Mouse (Mus musculus) activated CD4-positive, CD25-positive, alpha-beta regulatory T cell, adult 4 months (primary cell): ENCODE measurements around the gene Mrps18c. TPM values are rescaled to one million over a fixed set of nuclear protein-coding genes. Genes with fewer than 3 reads are reported as not detected.

Experiments used
- ATAC-seq: one replicate; pipeline ENCODE4 v1.8.0; 2017
- polyA plus RNA-seq, 2 experiments: library from polyadenylated mRNA; unstranded; fragments of 100-300 nt; shearing (Covaris generic); gene quantifications; one replicate each; pipeline ENCODE4 v1.2.1; 2017

The Mrps18c gene
- 100 to 1,000 TPM; 160 to 189 TPM for polyA plus RNA-seq

DNA sequence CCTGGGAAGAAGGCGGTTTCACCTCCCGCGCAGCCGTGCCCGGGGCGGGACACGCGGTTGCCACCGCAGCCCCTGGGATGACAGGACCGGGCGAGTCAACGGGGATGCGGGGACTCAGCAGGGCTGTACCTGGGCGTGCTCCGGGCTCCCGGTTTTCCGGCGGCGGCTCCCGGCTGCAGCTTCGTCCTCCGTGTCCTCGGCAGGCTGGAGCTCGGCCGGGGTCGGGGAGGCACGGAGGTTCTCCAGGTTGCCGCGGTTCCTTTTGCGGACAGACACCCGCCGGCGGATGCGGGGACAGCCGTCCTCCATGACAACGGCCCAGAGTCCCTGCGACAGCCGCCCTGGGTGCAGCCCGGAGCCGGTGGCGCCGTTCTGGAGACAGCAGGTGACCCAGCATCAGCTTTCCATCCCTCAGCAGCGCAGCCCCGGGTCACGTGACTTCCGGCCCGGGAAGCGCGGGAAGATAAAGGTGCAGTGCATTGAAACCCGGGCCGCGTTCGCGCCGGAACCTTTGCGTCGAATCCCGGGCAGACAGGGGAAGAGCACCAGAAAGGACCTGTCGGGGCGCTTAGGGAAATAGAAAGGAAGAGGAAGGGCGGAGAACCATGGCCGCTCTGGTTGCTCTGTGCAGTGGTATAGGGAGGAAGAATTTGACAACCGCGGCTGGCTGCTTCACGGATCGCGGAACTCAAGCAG lies at the start of gene Mrps18c, which contains the start of gene Helq:
Gene Mrps18c, plus strand, starts transcription at position 463 of the 696 bp plus-strand sequence.
Gene Helq, minus strand, starts transcription at position 434 of the 696 bp plus-strand sequence.
- ATAC-seq: peak; percentile 88

DNA sequence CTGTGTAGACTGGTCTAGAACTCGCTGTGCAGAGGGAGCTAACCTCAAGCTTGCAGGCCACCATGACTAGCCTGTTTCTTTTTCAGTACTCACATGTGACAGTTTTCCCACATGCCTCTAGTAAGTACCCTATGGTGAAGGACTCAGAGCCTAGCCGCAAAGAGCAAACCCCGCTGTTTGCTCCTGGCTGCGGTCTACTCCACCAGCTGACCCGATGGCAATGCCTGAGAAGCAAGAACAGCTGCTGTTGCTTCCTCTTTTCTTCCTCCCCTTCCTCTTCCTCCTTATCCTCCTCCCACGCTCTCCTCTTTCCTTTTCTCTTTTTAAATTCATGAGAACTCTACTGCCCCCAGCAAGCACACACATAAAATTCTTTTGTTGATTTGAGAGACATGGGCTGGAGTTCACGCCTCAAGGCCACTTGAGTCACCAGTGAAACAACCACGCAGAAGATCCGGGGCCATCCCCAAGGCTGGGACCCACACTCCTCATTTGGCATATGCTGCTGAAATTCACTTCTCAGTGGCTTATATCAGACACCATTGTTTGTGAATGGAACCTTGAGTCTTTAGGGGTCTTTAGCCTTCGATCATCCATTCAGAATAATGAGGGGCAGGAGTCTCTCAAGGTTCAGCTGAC lies 47.7 kb upstream of the Mrps18c start:
- ATAC-seq: no peak

- no peak for ATAC-seq
Measured at GRCm38 (mm10) chr5:100751655-100752054, 46.8 kb upstream of the Mrps18c start.

- ATAC-seq: no peak
Measured at GRCm38 (mm10) chr5:100753407-100753806, 45.0 kb upstream of the Mrps18c start.

DNA sequence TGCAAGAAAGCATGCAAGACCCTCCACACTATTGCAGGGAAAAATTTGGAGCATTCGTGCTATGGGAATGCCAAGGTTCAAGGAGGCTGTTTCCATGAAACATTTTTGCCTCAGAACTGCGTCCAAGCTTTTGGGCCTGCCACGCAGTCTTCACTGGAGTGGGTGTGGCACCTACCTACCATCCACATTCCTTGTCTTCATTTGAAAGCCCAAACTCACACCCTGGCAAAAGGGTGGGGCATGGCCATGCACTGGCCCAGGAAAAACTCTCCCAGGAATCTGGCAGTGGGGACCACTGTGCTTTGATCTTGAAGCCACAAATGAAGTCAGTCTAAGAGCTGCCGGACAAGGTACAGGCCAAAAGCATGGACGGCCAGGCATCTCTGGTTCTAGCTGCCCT lies 40.3 kb upstream of the Mrps18c start:
- no peak for ATAC-seq

- ATAC-seq: no peak
Measured at GRCm38 (mm10) chr5:100760049-100760663, 38.3 kb upstream of the Mrps18c start.

- no peak for ATAC-seq
Measured at GRCm38 (mm10) chr5:100761736-100762135, 36.7 kb upstream of the Mrps18c start.

DNA sequence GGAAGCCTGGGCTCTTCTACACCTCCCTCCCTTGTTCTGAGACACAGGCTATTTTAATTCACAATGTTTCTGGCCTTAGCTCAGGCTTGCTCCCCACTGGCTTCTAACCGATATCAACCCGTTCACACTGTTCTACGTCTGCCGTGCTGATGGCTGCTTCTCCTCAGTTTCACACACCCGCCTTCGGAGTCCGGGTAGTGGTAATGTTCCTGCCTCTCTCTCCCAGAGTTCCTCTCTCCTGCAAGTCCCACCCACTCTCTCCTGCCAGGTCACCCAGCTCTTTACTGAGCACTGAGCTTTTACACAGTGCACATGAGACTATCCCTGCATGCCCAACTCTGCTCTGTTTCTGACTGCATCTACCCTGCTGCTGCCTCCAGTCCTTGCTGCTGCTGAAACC lies 32.4 kb upstream of the Mrps18c start:
- ATAC-seq: no peak

DNA sequence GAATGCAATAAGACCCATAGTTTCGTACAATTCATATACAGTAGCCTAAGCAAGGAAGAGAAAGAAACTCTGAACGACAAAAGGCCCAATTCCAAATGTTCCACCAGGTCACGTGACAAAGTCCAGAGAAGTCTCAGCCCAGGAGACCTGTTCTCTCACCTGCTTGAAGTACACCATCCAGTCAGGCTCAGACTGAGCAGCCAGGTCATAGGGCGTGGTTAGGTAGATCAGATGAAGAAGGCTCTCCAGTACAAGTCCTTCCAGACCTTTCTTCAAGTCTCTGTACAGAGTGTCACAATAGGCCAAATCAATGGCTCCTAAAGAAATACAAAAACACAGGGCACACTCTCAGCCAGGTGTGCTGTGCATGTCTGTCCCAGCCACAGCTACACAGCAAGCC lies 26.9 kb upstream of the Mrps18c start:
- no peak for ATAC-seq

- ATAC-seq: no peak
Measured at GRCm38 (mm10) chr5:100775778-100776404, 22.5 kb upstream of the Mrps18c start.

DNA sequence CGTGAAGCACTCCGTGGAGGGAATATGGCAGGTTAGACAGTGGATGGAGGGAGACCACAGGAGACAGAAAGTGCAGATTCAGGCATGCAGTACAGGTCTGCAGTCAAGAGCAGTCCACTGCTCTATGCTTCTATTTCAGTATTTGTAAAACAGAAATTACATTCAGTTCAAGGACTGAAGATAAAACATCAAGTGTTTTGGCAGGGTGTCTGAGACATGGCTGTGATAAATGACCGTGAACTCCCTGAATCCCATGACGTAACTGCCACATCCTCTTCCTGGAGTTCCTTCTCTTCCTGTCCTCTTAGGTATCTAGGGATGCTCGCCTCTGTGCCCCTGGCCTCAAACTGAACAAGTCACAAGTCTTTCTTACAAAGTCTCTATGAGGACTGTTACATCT lies 21.5 kb upstream of the Mrps18c start:
- ATAC-seq: no peak

GRCm38 (mm10) chr5:100779002-100779401 lies 19.4 kb upstream of the Mrps18c start:
- no peak for ATAC-seq

DNA sequence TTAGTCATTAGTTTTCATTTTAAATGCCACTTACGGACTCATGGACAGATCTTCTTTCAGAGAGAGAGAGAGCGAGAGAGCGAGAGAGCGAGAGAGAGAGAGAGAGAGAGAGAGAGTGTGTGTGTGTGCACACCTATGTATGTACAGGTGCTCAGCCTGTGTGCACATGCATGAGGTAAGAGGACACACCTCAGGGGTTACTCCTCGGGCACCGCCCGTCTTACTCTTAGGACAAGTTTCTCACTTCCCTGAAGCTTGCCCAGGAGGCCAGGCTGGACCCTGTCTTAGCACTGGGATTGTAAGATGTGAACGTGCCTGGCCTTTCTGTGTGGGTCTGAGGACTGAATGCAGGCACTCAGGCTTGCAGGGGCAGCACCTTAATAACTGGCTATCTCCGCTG lies 10.9 kb upstream of the Mrps18c start:
- ATAC-seq: no peak

GRCm38 (mm10) chr5:100792261-100792660 lies 6.2 kb upstream of the Mrps18c start:
- no peak for ATAC-seq

DNA sequence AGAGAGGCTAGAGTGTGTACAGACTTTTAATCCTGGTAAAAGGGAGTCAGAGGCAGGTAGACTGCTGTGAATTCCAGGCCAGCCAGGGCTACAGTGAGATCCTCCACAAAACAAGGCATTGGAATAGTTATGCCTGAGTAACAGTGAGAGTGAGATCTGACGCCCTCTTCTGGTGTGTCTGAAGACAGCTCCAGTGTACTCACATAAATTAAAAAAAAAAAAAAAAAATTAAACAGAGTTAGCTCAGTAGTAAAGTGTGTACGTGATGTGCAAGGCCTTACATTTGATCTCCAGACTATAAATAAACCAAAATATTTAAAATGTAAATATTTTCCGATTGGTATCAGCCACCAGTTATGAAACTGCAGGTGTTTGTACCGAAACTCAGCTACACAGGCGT lies 4.3 kb upstream of the Mrps18c start:
- no peak for ATAC-seq

DNA sequence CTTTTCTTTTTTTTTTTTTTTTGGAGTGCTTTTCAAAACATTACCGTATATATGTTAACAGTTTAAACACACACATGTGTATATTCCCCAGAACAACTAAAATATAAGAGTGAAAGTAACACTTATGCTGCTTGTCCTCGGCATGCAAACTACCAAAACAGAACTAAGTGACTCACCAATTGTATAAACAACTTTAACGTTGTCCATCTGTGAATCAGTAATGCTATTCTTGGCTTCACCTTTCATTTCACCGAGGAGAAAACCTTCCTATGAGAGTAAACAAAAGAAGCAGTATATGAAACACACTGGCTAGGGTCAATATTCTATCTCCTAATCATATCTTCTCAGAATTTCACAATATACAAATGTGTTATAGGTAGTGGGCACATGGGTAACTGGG lies 19.9 kb downstream of the Mrps18c start:
- ATAC-seq: no peak

GRCm38 (mm10) chr5:100819568-100820480 lies 21.4 kb downstream of the Mrps18c start:
- no peak for ATAC-seq

GRCm38 (mm10) chr5:100820483-100821184 lies 22.2 kb downstream of the Mrps18c start, which contains the start of gene Abraxas1:
Abraxas1 (minus strand) TSS chr5:100820965.
- peak; percentile 95 for ATAC-seq

DNA sequence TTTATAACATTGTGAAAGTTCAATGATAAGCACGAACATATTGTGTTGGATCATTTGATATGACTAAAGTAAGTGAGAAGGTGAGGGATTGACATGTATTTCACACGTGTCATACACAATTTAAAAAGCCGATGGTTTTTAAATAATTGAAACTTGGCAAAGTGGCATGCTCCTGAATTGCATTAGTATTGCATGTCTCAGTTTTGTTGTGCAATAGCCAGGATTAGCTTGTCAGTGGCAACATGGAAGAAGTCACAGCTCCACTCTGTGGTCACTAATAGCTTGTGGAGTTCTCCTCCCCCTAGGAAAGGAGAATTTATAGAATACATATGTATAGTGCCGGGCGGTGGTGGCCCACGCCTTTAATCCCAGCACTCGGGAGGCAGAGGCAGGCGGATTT lies 22.9 kb downstream of the Mrps18c start:
- ATAC-seq: no peak

- no peak for ATAC-seq
Measured at GRCm38 (mm10) chr5:100822826-100823225, 24.4 kb downstream of the Mrps18c start.

DNA sequence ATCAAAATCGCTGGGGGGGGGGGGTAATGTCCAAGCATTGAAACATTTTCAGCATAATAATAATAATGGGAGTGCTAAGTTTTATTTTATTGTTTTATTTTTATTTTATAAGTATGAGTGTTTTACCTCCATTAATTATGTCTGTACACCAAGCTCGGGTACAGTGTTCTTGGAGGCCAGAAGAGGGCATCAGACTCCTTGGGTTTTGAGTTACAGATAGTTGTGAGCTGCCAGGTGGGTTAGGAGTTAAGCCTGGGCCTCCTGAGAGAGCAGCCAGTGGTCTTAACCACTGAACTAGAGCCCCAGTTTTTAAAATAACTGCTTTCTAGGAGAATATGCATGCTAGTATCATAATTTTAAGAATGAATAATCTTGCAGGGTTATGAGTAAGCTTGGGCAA lies 27.5 kb downstream of the Mrps18c start:
- ATAC-seq: no peak

GRCm38 (mm10) chr5:100826531-100826930 lies 28.1 kb downstream of the Mrps18c start:
- no peak for ATAC-seq
